Mouse (Mus musculus) bone marrow macrophage, adult 2 months (primary cell): Measurements from ENCODE around the gene Serpina16.

ENCODE experiments used
- CTCF ChIP-seq: IDR thresholded peaks from 2 replicates; pipeline ENCODE4 v1.5.1; 2012; ENCODE audit warnings: low read depth, mild to moderate bottlenecking, low read length, moderate library complexity
- POLR2A ChIP-seq: IDR thresholded peaks from 2 replicates; pipeline ENCODE4 v1.6.1; 2012; ENCODE audit warnings: mild to moderate bottlenecking, low read depth, low read length, borderline replicate concordance

GRCm38 (mm10) chr12:103659171-103659570, 16.8 kb downstream of the Serpina16 start:
- TF ChIP-seq POLR2A (no peak), CTCF (no peak)
